Mouse (Mus musculus): ENCODE measurements around the gene Lce3c. TPM values are rescaled to one million over a fixed set of nuclear protein-coding genes. Genes with fewer than 3 reads are reported as not detected.

The Lce3c gene
- polyA plus RNA-seq (2015; fragmentation: Illumina TruSeq; extraction: RNeasy Lipid Tissue Mini Kit (QIAGEN cat#74804); ENCODE audit: insufficient read depth, low read depth, low replicate concordance) = not detected

GRCm38 (mm10) chr3:92944186-92944585 is at the start of gene Lce3c:
Gene Lce3c, plus strand, starts transcription at chr3:92944486.

DNA sequence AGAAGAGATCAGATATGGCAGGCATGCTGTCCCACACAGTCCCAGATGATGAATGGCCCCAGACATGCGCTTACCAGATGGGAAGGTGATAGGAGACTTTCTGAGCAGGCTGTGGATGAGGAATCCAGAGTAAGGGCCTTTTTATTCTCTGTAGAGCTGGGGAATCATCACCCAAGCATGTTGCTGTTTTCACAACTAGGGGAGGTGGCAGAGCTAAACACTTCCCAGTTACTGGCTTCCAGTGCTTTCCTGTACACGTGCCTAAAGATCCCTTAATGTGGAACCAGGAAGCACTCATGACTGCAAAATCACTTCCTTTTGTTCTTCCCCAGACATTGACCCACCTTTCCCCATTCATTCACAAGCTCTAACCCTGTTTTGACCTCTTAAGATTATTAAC is 18.2 kb upstream of the Lce3c start, which contains the start of gene Lce3a:
Lce3a (minus strand) TSS at position 101 of the 400 bp plus-strand sequence.

GRCm38 (mm10) chr3:92932679-92933078 is 11.6 kb upstream of the Lce3c start, which contains the start of gene Lce3b:
Gene Lce3b, plus strand, starts transcription at chr3:92932979.

DNA sequence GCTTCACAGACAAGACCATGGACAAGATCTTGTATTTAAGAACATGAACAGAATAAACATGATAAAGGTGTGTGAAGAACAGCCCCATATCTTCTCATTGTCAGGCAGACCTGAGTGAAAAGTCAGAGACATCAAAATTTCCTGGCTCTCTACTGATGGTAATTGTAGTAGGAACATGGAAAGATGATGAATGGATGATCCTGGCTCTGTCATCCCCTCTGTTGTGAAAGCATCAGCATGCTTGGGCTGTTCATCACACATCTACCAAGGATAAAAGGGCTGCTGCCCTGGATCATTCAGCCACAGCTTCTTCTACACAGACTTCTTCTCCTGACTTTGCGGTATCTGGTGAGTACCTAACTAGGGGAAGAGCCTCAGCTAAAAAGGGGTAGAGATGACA is 12.8 kb downstream of the Lce3c start, which contains the start of gene Lce3d:
Lce3d (plus strand) TSS at position 301 of the 400 bp plus-strand sequence.

GRCm38 (mm10) chr3:92966761-92967160 is 22.5 kb downstream of the Lce3c start, which contains the start of gene Lce3e:
Gene Lce3e, plus strand, starts transcription at chr3:92967061.

DNA sequence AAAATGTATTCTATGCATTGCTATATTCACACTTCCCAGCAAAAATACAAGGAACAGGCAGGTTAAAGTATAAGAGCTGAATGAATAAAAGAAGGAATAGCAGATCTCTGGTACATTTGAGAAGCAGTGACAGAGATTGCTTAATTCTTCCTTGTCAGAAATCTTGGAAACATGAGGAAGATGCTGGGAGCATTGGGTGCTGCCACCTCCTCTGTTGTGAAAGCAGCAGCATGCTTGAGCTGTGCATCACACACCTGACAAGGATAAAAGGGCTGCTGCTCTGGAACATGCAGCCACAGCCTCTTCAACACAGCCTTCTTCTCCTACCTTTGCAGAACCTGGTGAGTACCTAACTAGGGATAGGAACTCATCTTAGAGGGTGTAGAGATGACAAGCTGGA is 47.6 kb downstream of the Lce3c start, which contains the start of gene Lce3f:
Lce3f (plus strand) TSS at position 301 of the 400 bp plus-strand sequence.

Other genes starting within 250 kb of the Lce3c start
- not detected for gene Lce1e, start 235.4 kb upstream of the Lce3c start, polyA plus RNA-seq (2015; fragmentation: Illumina TruSeq; extraction: RNeasy Lipid Tissue Mini Kit (QIAGEN cat#74804); ENCODE audit: insufficient read depth, low read depth, low replicate concordance)
- gene Lce1f, start 224.1 kb upstream of the Lce3c start, polyA plus RNA-seq (2015; fragmentation: Illumina TruSeq; extraction: RNeasy Lipid Tissue Mini Kit (QIAGEN cat#74804); ENCODE audit: insufficient read depth, low read depth, low replicate concordance) = not detected
- not detected for gene Gm38119, start 205.4 kb upstream of the Lce3c start, polyA plus RNA-seq (2015; fragmentation: Illumina TruSeq; extraction: RNeasy Lipid Tissue Mini Kit (QIAGEN cat#74804); ENCODE audit: insufficient read depth, low read depth, low replicate concordance)
- not detected for gene Lce1g, start 192.1 kb upstream of the Lce3c start, polyA plus RNA-seq (2015; fragmentation: Illumina TruSeq; extraction: RNeasy Lipid Tissue Mini Kit (QIAGEN cat#74804); ENCODE audit: insufficient read depth, low read depth, low replicate concordance)
- not detected for gene Lce1h, start 179.4 kb upstream of the Lce3c start, polyA plus RNA-seq (2015; fragmentation: Illumina TruSeq; extraction: RNeasy Lipid Tissue Mini Kit (QIAGEN cat#74804); ENCODE audit: insufficient read depth, low read depth, low replicate concordance)
- not detected for gene Lce1i, start 165.6 kb upstream of the Lce3c start, polyA plus RNA-seq (2015; fragmentation: Illumina TruSeq; extraction: RNeasy Lipid Tissue Mini Kit (QIAGEN cat#74804); ENCODE audit: insufficient read depth, low read depth, low replicate concordance)
- not detected for gene Lce1j, start 154.0 kb upstream of the Lce3c start, polyA plus RNA-seq (2015; fragmentation: Illumina TruSeq; extraction: RNeasy Lipid Tissue Mini Kit (QIAGEN cat#74804); ENCODE audit: insufficient read depth, low read depth, low replicate concordance)
- not detected for gene Lce1k, start 136.6 kb upstream of the Lce3c start, polyA plus RNA-seq (2015; fragmentation: Illumina TruSeq; extraction: RNeasy Lipid Tissue Mini Kit (QIAGEN cat#74804); ENCODE audit: insufficient read depth, low read depth, low replicate concordance)
- not detected for gene Kprp, start 117.2 kb upstream of the Lce3c start, polyA plus RNA-seq (2015; fragmentation: Illumina TruSeq; extraction: RNeasy Lipid Tissue Mini Kit (QIAGEN cat#74804); ENCODE audit: insufficient read depth, low read depth, low replicate concordance)
- gene Lce1l, start 93.2 kb upstream of the Lce3c start, polyA plus RNA-seq (2015; fragmentation: Illumina TruSeq; extraction: RNeasy Lipid Tissue Mini Kit (QIAGEN cat#74804); ENCODE audit: insufficient read depth, low read depth, low replicate concordance) = not detected
- gene 2310050C09Rik, start 74.3 kb upstream of the Lce3c start, polyA plus RNA-seq (2015; fragmentation: Illumina TruSeq; extraction: RNeasy Lipid Tissue Mini Kit (QIAGEN cat#74804); ENCODE audit: insufficient read depth, low read depth, low replicate concordance) = not detected
- not detected for gene Lce3a, start 18.3 kb upstream of the Lce3c start, polyA plus RNA-seq (2015; fragmentation: Illumina TruSeq; extraction: RNeasy Lipid Tissue Mini Kit (QIAGEN cat#74804); ENCODE audit: insufficient read depth, low read depth, low replicate concordance)
- gene Lce3b, start 11.5 kb upstream of the Lce3c start, polyA plus RNA-seq (2015; fragmentation: Illumina TruSeq; extraction: RNeasy Lipid Tissue Mini Kit (QIAGEN cat#74804); ENCODE audit: insufficient read depth, low read depth, low replicate concordance) = not detected
- gene Lce3d, start 12.9 kb downstream of the Lce3c start, polyA plus RNA-seq (2015; fragmentation: Illumina TruSeq; extraction: RNeasy Lipid Tissue Mini Kit (QIAGEN cat#74804); ENCODE audit: insufficient read depth, low read depth, low replicate concordance) = not detected
- not detected for gene Lce3e, start 22.6 kb downstream of the Lce3c start, polyA plus RNA-seq (2015; fragmentation: Illumina TruSeq; extraction: RNeasy Lipid Tissue Mini Kit (QIAGEN cat#74804); ENCODE audit: insufficient read depth, low read depth, low replicate concordance)
- gene Lce3f, start 47.7 kb downstream of the Lce3c start, polyA plus RNA-seq (2015; fragmentation: Illumina TruSeq; extraction: RNeasy Lipid Tissue Mini Kit (QIAGEN cat#74804); ENCODE audit: insufficient read depth, low read depth, low replicate concordance) = not detected
- gene Crct1, start 71.2 kb downstream of the Lce3c start, polyA plus RNA-seq (2015; fragmentation: Illumina TruSeq; extraction: RNeasy Lipid Tissue Mini Kit (QIAGEN cat#74804); ENCODE audit: insufficient read depth, low read depth, low replicate concordance) = not detected
- not detected for gene Lce1m, start 74.6 kb downstream of the Lce3c start, polyA plus RNA-seq (2015; fragmentation: Illumina TruSeq; extraction: RNeasy Lipid Tissue Mini Kit (QIAGEN cat#74804); ENCODE audit: insufficient read depth, low read depth, low replicate concordance)
- not detected for gene Gm4858, start 124.3 kb downstream of the Lce3c start, polyA plus RNA-seq (2015; fragmentation: Illumina TruSeq; extraction: RNeasy Lipid Tissue Mini Kit (QIAGEN cat#74804); ENCODE audit: insufficient read depth, low read depth, low replicate concordance)
- gene Crnn, start 200.3 kb downstream of the Lce3c start, polyA plus RNA-seq (2015; fragmentation: Illumina TruSeq; extraction: RNeasy Lipid Tissue Mini Kit (QIAGEN cat#74804); ENCODE audit: insufficient read depth, low read depth, low replicate concordance) = not detected

Measured in pancreas, adult 10 weeks (tissue).